Mouse (Mus musculus) natural killer cell, adult 2 months (primary cell): ENCODE measurements around the gene Osgep.
A peak's percentile ranks its signal among the peaks of the same experiment; 100 is the strongest.
"Not testable (repeated sequence)": the region's sequence is repeated elsewhere in the genome, so short reads cannot be mapped to it uniquely, and the experiment has no call there.

Experiments
- DNase-seq, 2 experiments: peaks; one replicate each; pipeline ENCODE4 v3.0.0; 2022; ENCODE audit warnings: low spot score in 2 of 2

Osgep gene

GRCm38 (mm10) chr14:50876236-50876950 lies 48.3 kb downstream of the Osgep start:
- DNase-seq, result no peak

GRCm38 (mm10) chr14:50875591-50876230 lies 49.0 kb downstream of the Osgep start:
- no peak for DNase-seq

- no peak for DNase-seq
Measured at GRCm38 (mm10) chr14:50875175-50875574, 49.5 kb downstream of the Osgep start.

GRCm38 (mm10) chr14:50871284-50871683 lies 53.4 kb downstream of the Osgep start:
- DNase-seq, result no peak

- no peak for DNase-seq
Measured at GRCm38 (mm10) chr14:50870805-50871143, 53.9 kb downstream of the Osgep start.

- DNase-seq, result peak; percentile 77 to 82
Measured at GRCm38 (mm10) chr14:50869889-50870804, 54.5 kb downstream of the Osgep start, which contains the start of gene Tep1. TSS of gene Tep1 (minus strand) at chr14:50870560.

- DNase-seq, result no peak
Measured at GRCm38 (mm10) chr14:50868656-50869055, 56.0 kb downstream of the Osgep start.

GRCm38 (mm10) chr14:50868211-50868610 lies 56.5 kb downstream of the Osgep start:
- no peak for DNase-seq

- no peak for DNase-seq
Measured at GRCm38 (mm10) chr14:50866966-50867365, 57.7 kb downstream of the Osgep start.

- not testable (repeated sequence) for DNase-seq
Measured at GRCm38 (mm10) chr14:50865005-50865404, 59.7 kb downstream of the Osgep start.

- DNase-seq, result no peak
Measured at GRCm38 (mm10) chr14:50862641-50863040, 62.1 kb downstream of the Osgep start.
